Mouse (Mus musculus): Measurements from ENCODE around the gene Ntrk1. TPM values are rescaled to one million over a fixed set of nuclear protein-coding genes. Genes with fewer than 3 reads are reported as not detected.

The Ntrk1 gene
- total and polyA plus RNA-seq, 3 experiments, result 0.14 to 0.57 (median 0.16) TPM

DNA sequence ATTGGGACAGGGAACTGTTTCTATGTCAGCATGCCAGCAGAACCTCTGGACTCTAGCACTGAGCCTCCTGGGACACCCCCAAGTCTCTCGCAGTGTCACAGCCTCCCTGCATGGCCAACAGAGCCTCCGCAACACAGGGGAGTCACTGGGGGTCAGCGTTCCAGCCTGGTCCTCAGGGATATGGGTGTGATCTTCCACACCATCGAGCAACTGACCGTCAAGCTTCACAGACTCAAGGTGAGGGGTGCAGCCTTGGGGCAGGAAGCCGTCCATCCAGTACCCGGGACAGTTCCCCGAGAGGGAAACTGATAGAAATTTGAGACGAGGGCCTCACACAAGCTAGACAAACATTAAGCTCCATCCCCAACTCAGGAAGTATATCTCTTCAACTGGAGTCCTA lies 59.6 kb downstream of the Ntrk1 start:
- Histone ChIP-seq H3K79me2 (replicated peaks; ENCODE audit: control insufficient read depth, insufficient read depth, low read length) (no peaks in the 10 kb centered on the region), H3K9ac (ENCODE audit: low read depth, low read length) (no peak overlapping the region), H3K36me3 (ENCODE audit: control insufficient read depth, insufficient read depth, low read length) (no peaks in the 10 kb centered on the region), H3K27me3 (ENCODE audit: control insufficient read depth, insufficient read depth, low read length) (no peaks in the 10 kb centered on the region), H3K27ac (no peak overlapping the region), H3K4me1 (ENCODE audit: control insufficient read depth, insufficient read depth, low read length) (no peaks in the 10 kb centered on the region), H3K4me3 (no peak overlapping the region)
- 84% methylated on average over 9 of the region's 9 CpGs for WGBS
- intact Hi-C loops (cut with DNase I), result no loop called here
- DNase-seq, result no peak
- TF ChIP-seq EP300 (IDR thresholded peaks at IDR 0.05; ENCODE audit: insufficient read depth, low read depth, low read length), result no peak
- no peak for TF ChIP-seq POLR2A (IDR thresholded peaks at IDR 0.05; ENCODE audit: insufficient read depth, low read depth, low read length)
- TF ChIP-seq CTCF (IDR thresholded peaks at IDR 0.05), result no peak

DNA sequence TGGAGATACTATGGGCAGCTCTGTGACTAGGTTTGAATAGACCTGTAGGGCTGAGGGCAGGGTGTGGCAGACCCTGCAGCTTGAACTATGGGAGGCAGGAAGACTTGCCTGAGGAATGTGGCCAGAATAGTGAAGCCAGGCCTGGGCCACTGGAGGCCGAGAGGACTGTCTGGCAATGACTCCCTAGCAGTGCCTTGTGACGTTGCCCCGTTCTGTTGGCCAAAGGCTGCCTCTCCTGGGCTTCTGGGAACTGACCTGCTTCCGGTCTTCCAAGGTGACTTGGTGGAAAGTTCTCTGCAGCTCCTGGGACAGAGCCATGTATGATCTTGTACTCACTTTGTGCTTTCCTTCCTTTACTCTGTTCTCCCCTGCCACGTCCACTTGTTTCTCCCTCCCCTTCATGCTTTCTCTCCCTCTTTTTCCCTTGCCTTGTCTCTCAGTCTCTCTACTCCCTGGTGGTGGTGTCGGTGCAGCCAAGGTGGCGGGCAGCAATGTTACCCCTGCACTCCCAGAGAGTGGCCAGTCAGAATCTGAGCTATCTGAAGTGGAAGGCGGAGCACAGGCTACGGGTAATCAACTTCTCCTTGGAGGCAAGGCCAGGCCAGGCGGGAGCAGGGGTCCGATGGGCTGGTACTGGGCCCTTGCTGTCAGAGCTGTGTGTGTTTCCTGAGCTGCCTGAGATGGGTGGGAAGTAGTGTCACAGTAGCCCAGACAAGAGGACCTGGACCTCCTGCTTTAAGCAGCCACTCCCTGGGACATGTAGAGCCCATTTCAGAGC lies 60.8 kb downstream of the Ntrk1 start:
- TF ChIP-seq POLR2A (IDR thresholded peaks at IDR 0.05; ENCODE audit: insufficient read depth, low read depth, low read length), result no peak
- TF ChIP-seq EP300 (IDR thresholded peaks at IDR 0.05; ENCODE audit: insufficient read depth, low read depth, low read length), result no peak
- no peak for TF ChIP-seq CTCF (IDR thresholded peaks at IDR 0.05)
- 71% methylated on average over 11 of the region's 11 CpGs for WGBS
- Histone ChIP-seq H3K4me1 (ENCODE audit: control insufficient read depth, insufficient read depth, low read length) (no peaks in the 10 kb centered on the region), H3K9ac (ENCODE audit: low read depth, low read length) (no peak overlapping the region), H3K27ac (no peak overlapping the region), H3K36me3 (ENCODE audit: control insufficient read depth, insufficient read depth, low read length) (no peaks in the 10 kb centered on the region), H3K27me3 (ENCODE audit: control insufficient read depth, insufficient read depth, low read length) (no peaks in the 10 kb centered on the region), H3K4me3 (no peak overlapping the region), H3K79me2 (replicated peaks; ENCODE audit: control insufficient read depth, insufficient read depth, low read length) (no peaks in the 10 kb centered on the region)
- no peak for DNase-seq
- intact Hi-C loops (cut with DNase I), result no loop called here

DNA sequence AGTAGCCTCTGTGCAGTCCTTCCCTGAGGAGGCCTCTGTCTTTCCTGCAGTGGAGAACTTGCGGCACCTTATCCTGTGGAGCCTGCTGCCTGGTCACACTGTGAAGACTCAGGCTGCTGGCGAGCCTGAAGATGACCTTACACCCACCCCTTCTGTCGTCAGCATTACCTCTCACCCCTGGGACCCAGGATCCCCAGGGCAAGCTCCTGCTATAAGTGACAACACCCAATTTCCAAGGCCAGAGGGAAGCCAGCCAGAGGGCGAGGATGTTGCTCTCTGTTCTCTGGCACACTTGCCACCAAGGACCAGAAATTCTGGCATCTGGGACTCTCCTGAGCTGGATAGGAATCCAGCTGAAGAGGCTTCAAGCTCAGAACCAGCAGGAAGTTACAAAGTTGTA lies 61.9 kb downstream of the Ntrk1 start:
- H3K4me1 ChIP-seq (ENCODE audit: control insufficient read depth, insufficient read depth, low read length), result no peaks in the 10 kb centered on the region
- no peak overlapping the region for H3K9ac ChIP-seq (ENCODE audit: low read depth, low read length)
- intact Hi-C loops (cut with DNase I), result no loop called here
- no peaks in the 10 kb centered on the region for H3K27me3 ChIP-seq (ENCODE audit: control insufficient read depth, insufficient read depth, low read length)
- H3K79me2 ChIP-seq (replicated peaks; ENCODE audit: control insufficient read depth, insufficient read depth, low read length), result no peaks in the 10 kb centered on the region
- WGBS, result 79% methylated on average over 4 of the region's 4 CpGs
- DNase-seq, result no peak
- no peak overlapping the region for H3K27ac ChIP-seq
- H3K36me3 ChIP-seq (ENCODE audit: control insufficient read depth, insufficient read depth, low read length), result no peaks in the 10 kb centered on the region
- H3K4me3 ChIP-seq, result no peak overlapping the region
- TF ChIP-seq CTCF (IDR thresholded peaks at IDR 0.05) (no peak), EP300 (IDR thresholded peaks at IDR 0.05; ENCODE audit: insufficient read depth, low read depth, low read length) (no peak), POLR2A (IDR thresholded peaks at IDR 0.05; ENCODE audit: insufficient read depth, low read depth, low read length) (no peak)

DNA sequence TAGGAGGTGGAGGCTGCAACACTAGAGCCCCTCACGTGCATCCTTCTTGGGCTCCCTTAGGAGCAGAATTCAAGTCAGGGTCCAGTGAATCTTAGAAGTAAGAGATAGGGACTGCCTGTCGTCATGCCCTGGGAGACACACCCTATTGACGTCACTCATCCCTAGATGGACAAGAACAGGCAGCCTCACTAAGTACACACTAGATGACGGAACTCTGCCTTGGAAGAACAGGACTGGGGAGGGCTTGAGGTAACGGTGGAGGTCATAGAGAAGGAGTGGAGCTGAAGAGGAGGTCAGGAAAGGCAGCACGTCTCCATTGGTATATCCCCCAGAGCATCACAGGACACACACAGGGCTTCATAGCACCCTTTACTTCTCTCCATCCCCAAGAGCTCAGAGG lies 66.3 kb downstream of the Ntrk1 start:
- H3K4me3 ChIP-seq, result no peak overlapping the region
- H3K27ac ChIP-seq, result no peak overlapping the region
- no peaks in the 10 kb centered on the region for H3K27me3 ChIP-seq (ENCODE audit: control insufficient read depth, insufficient read depth, low read length)
- intact Hi-C loops (cut with DNase I), result no loop called here
- 83% methylated on average over 6 of the region's 6 CpGs for WGBS
- TF ChIP-seq POLR2A (IDR thresholded peaks at IDR 0.05; ENCODE audit: insufficient read depth, low read depth, low read length), result no peak
- H3K4me1 ChIP-seq (ENCODE audit: control insufficient read depth, insufficient read depth, low read length), result no peaks in the 10 kb centered on the region
- H3K36me3 ChIP-seq (ENCODE audit: control insufficient read depth, insufficient read depth, low read length), result no peaks in the 10 kb centered on the region
- H3K79me2 ChIP-seq (replicated peaks; ENCODE audit: control insufficient read depth, insufficient read depth, low read length), result no peaks in the 10 kb centered on the region
- peak in 1 of 2 experiments; percentile 12 for DNase-seq
- no peak overlapping the region for H3K9ac ChIP-seq (ENCODE audit: low read depth, low read length)

Other genes with a start within 250 kb of the Ntrk1 start
- 10 to 100 TPM; 16.0 to 20.4 TPM for gene Arhgef11, start 177.6 kb downstream of the Ntrk1 start, total RNA-seq (2021)
- 19.5 and 31.4 TPM in 2 replicates for gene Arhgef11, start 177.6 kb downstream of the Ntrk1 start, polyA plus RNA-seq (2012; rRNA removed)
- under 1 TPM; 0.36 to 0.47 TPM for gene Lrrc71, start 46.5 kb downstream of the Ntrk1 start, total RNA-seq (2021)
- gene Lrrc71, start 46.5 kb downstream of the Ntrk1 start, polyA plus RNA-seq (2012; rRNA removed), result 0.26 and 1.1 TPM in 2 replicates
- under 1 TPM in 1 of 2 experiments, not detected in 1; 0.05 TPM for gene Insrr, start 1.8 kb upstream of the Ntrk1 start, total RNA-seq (2021)
- gene Insrr, start 1.8 kb upstream of the Ntrk1 start, polyA plus RNA-seq (2012; rRNA removed), result 0.04 TPM in 1 of 2 replicates, not detected in the other
- 10 to 100 TPM; 17.1 to 18.7 TPM for gene Pear1, start 29.1 kb upstream of the Ntrk1 start, total RNA-seq (2021)
- 42.5 and 45.0 TPM in 2 replicates for gene Pear1, start 29.1 kb upstream of the Ntrk1 start, polyA plus RNA-seq (2012; rRNA removed)
- gene Sh2d2a, start 51.6 kb upstream of the Ntrk1 start, total RNA-seq (2021), result under 1 TPM; 0.05 to 0.27 TPM
- gene Sh2d2a, start 51.6 kb upstream of the Ntrk1 start, polyA plus RNA-seq (2012; rRNA removed), result 0.41 and 0.70 TPM in 2 replicates
- gene Prcc, start 90.4 kb upstream of the Ntrk1 start, total RNA-seq (2021), result 10 to 100 TPM; 46.7 to 50.7 TPM
- gene Prcc, start 90.4 kb upstream of the Ntrk1 start, polyA plus RNA-seq (2012; rRNA removed), result 27.6 and 35.9 TPM in 2 replicates
- gene Hdgf, start 111.2 kb upstream of the Ntrk1 start, total RNA-seq (2021), result 100 to 1,000 TPM; 106 to 125 TPM
- 61.6 and 99.5 TPM in 2 replicates for gene Hdgf, start 111.2 kb upstream of the Ntrk1 start, polyA plus RNA-seq (2012; rRNA removed)
- 10 to 100 TPM; 70.4 to 71.9 TPM for gene Mrpl24, start 124.3 kb upstream of the Ntrk1 start, total RNA-seq (2021)
- 53.3 and 88.7 TPM in 2 replicates for gene Mrpl24, start 124.3 kb upstream of the Ntrk1 start, polyA plus RNA-seq (2012; rRNA removed)
- gene Isg20l2, start 135.2 kb upstream of the Ntrk1 start, total RNA-seq (2021), result 10 to 100 TPM; 10.6 to 10.9 TPM
- 6.2 and 10.8 TPM in 2 replicates for gene Isg20l2, start 135.2 kb upstream of the Ntrk1 start, polyA plus RNA-seq (2012; rRNA removed)
- 1 to 10 TPM; 4.7 to 5.5 TPM for gene Rrnad1, start 135.6 kb upstream of the Ntrk1 start, total RNA-seq (2021)
- 17.2 and 18.7 TPM in 2 replicates for gene Rrnad1, start 135.6 kb upstream of the Ntrk1 start, polyA plus RNA-seq (2012; rRNA removed)
- under 1 TPM in 1 of 2 experiments, not detected in 1; 0.25 TPM for gene Crabp2, start 153.5 kb upstream of the Ntrk1 start, total RNA-seq (2021)
- gene Crabp2, start 153.5 kb upstream of the Ntrk1 start, polyA plus RNA-seq (2012; rRNA removed), result not detected in 2 replicates
- gene Nes, start 175.9 kb upstream of the Ntrk1 start, total RNA-seq (2021), result 10 to 100 TPM; 14.7 to 22.8 TPM
- gene Nes, start 175.9 kb upstream of the Ntrk1 start, polyA plus RNA-seq (2012; rRNA removed), result 6.2 and 10.0 TPM in 2 replicates
- under 1 TPM in 1 of 2 experiments, not detected in 1; 0.09 TPM for gene Bcan, start 205.1 kb upstream of the Ntrk1 start, total RNA-seq (2021)
- 0.32 and 0.55 TPM in 2 replicates for gene Bcan, start 205.1 kb upstream of the Ntrk1 start, polyA plus RNA-seq (2012; rRNA removed)
- gene Hapln2, start 232.4 kb upstream of the Ntrk1 start, total RNA-seq (2021), result not detected
- not detected in 2 replicates for gene Hapln2, start 232.4 kb upstream of the Ntrk1 start, polyA plus RNA-seq (2012; rRNA removed)
- 1 to 10 TPM; 9.5 to 9.9 TPM for gene Gpatch4, start 247.9 kb upstream of the Ntrk1 start, total RNA-seq (2021)
- gene Gpatch4, start 247.9 kb upstream of the Ntrk1 start, polyA plus RNA-seq (2012; rRNA removed), result 4.3 and 8.5 TPM in 2 replicates

All from heart, adult 2 months (tissue).